Mouse (Mus musculus) lung, adult 2 months (tissue): ENCODE measurements around the gene S100a11. TPM values are rescaled to one million over a fixed set of nuclear protein-coding genes. Genes with fewer than 3 reads are reported as not detected.

Experiments used
- DNase-seq: peaks from one replicate; pipeline ENCODE4 v3.0.0; 2022
- H3K4me1 ChIP-seq: fragments of 200-500 bp; 2 replicates; pipeline ENCODE4 v1.6.1; 2011; ENCODE audit warnings: low read length; ENCODE audit not compliant: control insufficient read depth, insufficient read depth
- H3K4me3 ChIP-seq: fragments of 200-500 bp; replicated peaks from 2 replicates; pipeline ENCODE3; 2011; ENCODE audit warnings: low read depth, mild to moderate bottlenecking, control low read depth, low read length; ENCODE audit errors: extremely low read depth
- CTCF ChIP-seq: fragments of 200-500 bp; IDR thresholded peaks from 2 replicates; pipeline ENCODE4 v1.5.1; 2011; ENCODE audit warnings: mild to moderate bottlenecking, low read length, control low read depth; ENCODE audit not compliant: insufficient read depth
- POLR2A ChIP-seq: fragments of 200-500 bp; IDR thresholded peaks from 2 replicates; pipeline ENCODE4 v1.6.1; 2011; ENCODE audit warnings: low read depth, mild to moderate bottlenecking, control low read depth, low read length, borderline replicate concordance; ENCODE audit errors: extremely low read depth
- WGBS: fragments of 180-500 bp; shearing (Covaris S2); methylation state at CpG from one replicate; pipeline ENCODE4 v1.1.7; 2018; 5-methylcytosine and 5-hydroxymethylcytosine counted together
- polyA plus RNA-seq: library from polyadenylated mRNA; depleted of rRNA; stranded (reverse); fragments of >200 nt; gene quantifications from 2 replicates; pipeline ENCODE4 v1.2.3, GENCODE M21; 2012; rRNA removed

S100a11 gene
- polyA plus RNA-seq, 1 experiment: 357 TPM

- DNase-seq: no peak
- 68% methylated on average over 5 of the region's 5 CpGs for WGBS
- no peak for TF ChIP-seq POLR2A
- no peak for TF ChIP-seq CTCF
- H3K4me3 ChIP-seq: no peak overlapping the region
- H3K4me1 ChIP-seq: peaks cover 7% of the 10 kb centered on the region
Observed at GRCm38 (mm10) chr3:93572058-93572791, 51.9 kb downstream of the S100a11 start.

Other genes with a start within 250 kb of the S100a11 start
- gene Flg, start 247.0 kb upstream of the S100a11 start, polyA plus RNA-seq: 1.7 TPM in 1 of 2 replicates, not detected in the other
- 3.0 TPM in 1 of 2 replicates, not detected in the other for gene Hrnr, start 200.7 kb upstream of the S100a11 start, polyA plus RNA-seq
- 0.16 and 42.1 TPM in 2 replicates for gene Rptn, start 126.8 kb upstream of the S100a11 start, polyA plus RNA-seq
- 0.27 and 0.28 TPM in 2 replicates for gene Tchh, start 78.2 kb upstream of the S100a11 start, polyA plus RNA-seq
- not detected in 2 replicates for gene Tchhl1, start 51.7 kb upstream of the S100a11 start, polyA plus RNA-seq
- gene S100a10, start 34.6 kb downstream of the S100a11 start, polyA plus RNA-seq: 61.1 and 79.5 TPM in 2 replicates
- gene Tdpoz2, start 132.2 kb downstream of the S100a11 start, polyA plus RNA-seq: not detected in 2 replicates
- gene Tdpoz1, start 155.8 kb downstream of the S100a11 start, polyA plus RNA-seq: not detected in 2 replicates
- not detected in 2 replicates for gene Gm37596, start 172.6 kb downstream of the S100a11 start, polyA plus RNA-seq